Mouse (Mus musculus): ENCODE results near the gene Daglb. TPM values are rescaled to one million over a fixed set of nuclear protein-coding genes. Genes with fewer than 3 reads are reported as not detected.

The Daglb gene
- total RNA-seq, 2 experiments from 2014 or later = 7.5 to 7.6 TPM

Other genes with a start within 250 kb of the Daglb start
- not detected for gene Spdye4a, start 237.7 kb upstream of the Daglb start, total RNA-seq (2021)
- 10 to 100 TPM; 14.0 to 15.9 TPM for gene Zfp12, start 229.4 kb upstream of the Daglb start, total RNA-seq (2021)
- 1 to 10 TPM; 6.7 to 6.8 TPM for gene Zfp316, start 194.6 kb upstream of the Daglb start, total RNA-seq (2021)
- gene Zfp853, start 171.0 kb upstream of the Daglb start, total RNA-seq (2021) = under 1 TPM; 0.69 to 0.70 TPM
- 10 to 100 TPM; 13.9 to 15.5 TPM for gene E130309D02Rik, start 149.2 kb upstream of the Daglb start, total RNA-seq (2021)
- 10 to 100 TPM; 35.8 to 38.8 TPM for gene Zdhhc4, start 135.3 kb upstream of the Daglb start, total RNA-seq (2021)
- gene Grid2ip, start 107.2 kb upstream of the Daglb start, total RNA-seq (2021) = under 1 TPM in 1 of 2 experiments, not detected in 1; 0.27 TPM
- gene Kdelr2, start 60.7 kb upstream of the Daglb start, total RNA-seq (2021) = 100 to 1,000 TPM; 149 to 150 TPM
- gene Rac1, start 63.5 kb downstream of the Daglb start, total RNA-seq (2021) = 100 to 1,000 TPM; 284 to 299 TPM
- 10 to 100 TPM; 50.2 to 67.5 TPM for gene Cyth3, start 157.9 kb downstream of the Daglb start, total RNA-seq (2021)

Measured in gastrocnemius, postnatal 4 days (tissue).